Mouse (Mus musculus): ENCODE measurements at regions not wholly inside any gene's neighbourhood (a gene's known extent, or its start where the extent isn't known, plus 50 kb on each side); places are given as distances from the start of the nearest gene placed in this dataset.
A peak's percentile ranks its signal among the peaks of the same experiment; 100 is the strongest.

- DNase-seq (ENCODE audit: inconsistent ontology term), result no peak
These were observed 76.4 kb upstream of the Atp5g3 start for GRCm38 (mm10) chr2:73987441-73988105.

GRCm38 (mm10) chr2:73985911-73986250, 74.8 kb upstream of the Atp5g3 start:
- DNase-seq (ENCODE audit: inconsistent ontology term), result no peak

GRCm38 (mm10) chr2:73985238-73985910, 74.2 kb upstream of the Atp5g3 start:
- no peak for DNase-seq (ENCODE audit: inconsistent ontology term)

GRCm38 (mm10) chr2:73983166-73983565, 72.0 kb upstream of the Atp5g3 start:
- DNase-seq (ENCODE audit: inconsistent ontology term), result no peak

- no peak for DNase-seq (ENCODE audit: inconsistent ontology term)
These were observed 66.9 kb upstream of the Atp5g3 start for GRCm38 (mm10) chr2:73978072-73978471.

GRCm38 (mm10) chr2:73973774-73974173, 62.6 kb upstream of the Atp5g3 start:
- DNase-seq (ENCODE audit: inconsistent ontology term), result no peak

GRCm38 (mm10) chr2:73967618-73968017, 56.5 kb upstream of the Atp5g3 start:
- DNase-seq (ENCODE audit: inconsistent ontology term), result no peak

- peak; percentile 7 for DNase-seq (ENCODE audit: inconsistent ontology term)
These were observed 54.5 kb upstream of the Atp5g3 start for GRCm38 (mm10) chr2:73965595-73965994.
